Mouse (Mus musculus) embryonic facial prominence, embryonic 12.5 days (tissue): ENCODE results near the gene Fbxo10. TPM values are rescaled to one million over a fixed set of nuclear protein-coding genes. Genes with fewer than 3 reads are reported as not detected.

Source experiments
- ATAC-seq: fragments of 200-750 bp; cut with Nextera tagmentation; 2 replicates; pipeline ENCODE4 v1.8.0; 2017; ENCODE audit not compliant: insufficient number of reproducible peaks, insufficient read depth, low FRiP score, low TSS enrichment
- H3K27ac ChIP-seq: fragments of 300-500 bp; sonication (generic); 2 replicates; pipeline ENCODE4 v1.5.1; 2016; ENCODE audit warnings: mild to moderate bottlenecking
- H3K27me3 ChIP-seq: fragments of 300-500 bp; sonication (generic); 2 replicates; pipeline ENCODE4 v1.6.1; 2016; ENCODE audit warnings: mild to moderate bottlenecking, moderate library complexity
- H3K36me3 ChIP-seq: fragments of 300-500 bp; sonication (generic); 2 replicates; pipeline ENCODE4 v1.6.1; 2016; ENCODE audit warnings: mild to moderate bottlenecking
- H3K4me1 ChIP-seq: fragments of 300-500 bp; sonication (generic); 2 replicates; pipeline ENCODE4 v1.6.1; 2016
- H3K4me2 ChIP-seq: fragments of 300-500 bp; sonication (generic); replicated peaks from 2 replicates; pipeline ENCODE4 v1.6.1; 2016; ENCODE audit warnings: mild to moderate bottlenecking, moderate library complexity
- H3K4me3 ChIP-seq: fragments of 300-500 bp; sonication (generic); 2 replicates; pipeline ENCODE4 v1.5.1; 2016; ENCODE audit warnings: mild to moderate bottlenecking
- H3K9ac ChIP-seq: fragments of 300-500 bp; sonication (generic); 2 replicates; pipeline ENCODE4 v1.6.1; 2016; ENCODE audit warnings: mild to moderate bottlenecking, moderate library complexity
- H3K9me3 ChIP-seq: fragments of 300-500 bp; sonication (generic); 2 replicates; pipeline ENCODE4 v1.6.1; 2016; ENCODE audit warnings: mild to moderate bottlenecking, moderate library complexity
- WGBS: fragments of 180-500 bp; shearing (Covaris S2); methylation state at CpG from one replicate; pipeline ENCODE4 v1.1.7; 2016; 5-methylcytosine and 5-hydroxymethylcytosine counted together
- polyA plus RNA-seq: library from polyadenylated mRNA; unstranded; fragments of >200 nt; fragmentation: Nextera tagmentation; extraction: Ambion mirVana; gene quantifications from 2 replicates; pipeline ENCODE4 v1.2.1, GENCODE M21; 2016

Fbxo10 gene
- polyA plus RNA-seq: 18.5 and 20.4 TPM in 2 replicates

- Histone ChIP-seq H3K4me3 (peak within 1 kb of the TSS; percentile 87), H3K27ac (peak within 1 kb of the TSS; percentile 81), H3K4me1 (peaks cover 16% of the 10 kb centered on the region), H3K9me3 (no peaks in the 10 kb centered on the region), H3K4me2 (peak within 1 kb of the TSS; percentile 57), H3K9ac (peak within 1 kb of the TSS; percentile 91), H3K27me3 (no peaks in the 10 kb centered on the region), H3K36me3 (no peaks in the 10 kb centered on the region)
- ATAC-seq: peak; percentile 95
- WGBS: under 1% methylated on average over 77 of the region's 77 CpGs
Observed at GRCm38 (mm10) chr4:45084021-45084894, at the start of gene Fbxo10. Gene Fbxo10, minus strand, starts transcription at chr4:45084604.

- H3K4me1 ChIP-seq: 0 out of 2 replicates have a peak, but pooled peaks cover 3% of the 10 kb centered on the region
- H3K4me3 ChIP-seq: no peak overlapping the region
- ATAC-seq: no peak
- H3K27me3 ChIP-seq: no peaks in the 10 kb centered on the region
- H3K9ac ChIP-seq: no peak overlapping the region
- H3K9me3 ChIP-seq: no peaks in the 10 kb centered on the region
- no peak overlapping the region for H3K27ac ChIP-seq
- H3K4me2 ChIP-seq: no peak overlapping the region
- 71% methylated on average over 3 of the region's 4 CpGs for WGBS
- H3K36me3 ChIP-seq: no peaks in the 10 kb centered on the region
Observed at GRCm38 (mm10) chr4:45131021-45131420, 46.6 kb upstream of the Fbxo10 start.

- no peaks in the 10 kb centered on the region for H3K9me3 ChIP-seq
- 88% methylated on average over 11 of the region's 11 CpGs for WGBS
- H3K9ac ChIP-seq: no peak overlapping the region
- H3K36me3 ChIP-seq: no peaks in the 10 kb centered on the region
- no peak overlapping the region for H3K4me2 ChIP-seq
- ATAC-seq: no peak
- no peaks in the 10 kb centered on the region for H3K4me1 ChIP-seq
- no peak overlapping the region for H3K27ac ChIP-seq
- no peaks in the 10 kb centered on the region for H3K27me3 ChIP-seq
- H3K4me3 ChIP-seq: no peak overlapping the region
Observed at GRCm38 (mm10) chr4:45121311-45121710, 36.9 kb upstream of the Fbxo10 start.

- no peak for ATAC-seq
- Histone ChIP-seq H3K4me3 (no peak overlapping the region; the same call in 1 of the 2 replicates), H3K27ac (no peak overlapping the region), H3K9me3 (no peaks in the 10 kb centered on the region), H3K27me3 (no peaks in the 10 kb centered on the region), H3K9ac (no peak overlapping the region), H3K4me2 (no peak overlapping the region), H3K4me1 (peaks cover 10% of the 10 kb centered on the region), H3K36me3 (peaks cover 14% of the 10 kb centered on the region)
- 71% methylated on average over 8 of the region's 8 CpGs for WGBS
Observed at GRCm38 (mm10) chr4:45108456-45109110, 24.2 kb upstream of the Fbxo10 start.

GRCm38 (mm10) chr4:45107601-45108277 lies 23.3 kb upstream of the Fbxo10 start, which contains the start of gene Tomm5:
Gene Tomm5, minus strand, starts transcription at chr4:45108114.
- H3K4me3 ChIP-seq: peak within 1 kb of the TSS; percentile 99
- under 1% methylated on average over 39 of the region's 39 CpGs for WGBS
- H3K4me1 ChIP-seq: peaks cover 10% of the 10 kb centered on the region
- H3K9ac ChIP-seq: peak within 1 kb of the TSS; percentile 94
- peak within 1 kb of the TSS; percentile 88 for H3K4me2 ChIP-seq
- peak within 1 kb of the TSS; percentile 50; the same call in 1 of the 2 replicates for H3K27ac ChIP-seq
- peaks cover 17% of the 10 kb centered on the region for H3K36me3 ChIP-seq
- peak; percentile 86 for ATAC-seq
- H3K27me3 ChIP-seq: no peaks in the 10 kb centered on the region
- no peaks in the 10 kb centered on the region for H3K9me3 ChIP-seq

GRCm38 (mm10) chr4:45107066-45107465 lies 22.7 kb upstream of the Fbxo10 start:
- Histone ChIP-seq H3K9ac (peak overlapping the region; percentile 94), H3K9me3 (no peaks in the 10 kb centered on the region), H3K36me3 (peaks cover 21% of the 10 kb centered on the region), H3K27ac (no peak overlapping the region), H3K4me2 (peak overlapping the region; percentile 88), H3K27me3 (no peaks in the 10 kb centered on the region), H3K4me1 (peaks cover 10% of the 10 kb centered on the region), H3K4me3 (peak overlapping the region; percentile 99)
- ATAC-seq: no peak
- 4% methylated on average over 4 of the region's 4 CpGs for WGBS

GRCm38 (mm10) chr4:45106409-45106808 lies 22.0 kb upstream of the Fbxo10 start:
- Histone ChIP-seq H3K4me2 (peak overlapping the region; percentile 88), H3K9ac (no peak overlapping the region), H3K4me3 (no peak overlapping the region), H3K9me3 (no peaks in the 10 kb centered on the region), H3K27ac (no peak overlapping the region), H3K27me3 (no peaks in the 10 kb centered on the region), H3K4me1 (peaks cover 10% of the 10 kb centered on the region), H3K36me3 (peaks cover 22% of the 10 kb centered on the region)
- no peak for ATAC-seq
- WGBS: 63% methylated on average over 5 of the region's 5 CpGs

GRCm38 (mm10) chr4:45097198-45097872 lies 12.9 kb upstream of the Fbxo10 start:
- Histone ChIP-seq H3K36me3 (peaks cover 3% of the 10 kb centered on the region; the same call in 1 of the 2 replicates), H3K9me3 (no peaks in the 10 kb centered on the region), H3K9ac (no peak overlapping the region), H3K4me3 (no peak overlapping the region), H3K4me1 (no peaks in the 10 kb centered on the region), H3K27me3 (no peaks in the 10 kb centered on the region), H3K4me2 (no peak overlapping the region), H3K27ac (no peak overlapping the region)
- ATAC-seq: no peak
- WGBS: 27% methylated on average over 7 of the region's 7 CpGs

- no peak for ATAC-seq
- 45% methylated on average over 8 of the region's 8 CpGs for WGBS
- Histone ChIP-seq H3K36me3 (no peaks in the 10 kb centered on the region), H3K9me3 (no peaks in the 10 kb centered on the region), H3K27me3 (no peaks in the 10 kb centered on the region), H3K4me1 (peaks cover 16% of the 10 kb centered on the region), H3K4me2 (peak overlapping the region; percentile 57), H3K27ac (peak overlapping the region; percentile 61; the same call in 1 of the 2 replicates), H3K4me3 (peak overlapping the region; percentile 87), H3K9ac (no peak overlapping the region; the same call in 1 of the 2 replicates)
Observed at GRCm38 (mm10) chr4:45084895-45085290, 489 bp upstream of the Fbxo10 start.

GRCm38 (mm10) chr4:45083487-45083886 lies 917 bp downstream of the Fbxo10 start:
- ATAC-seq: no peak
- Histone ChIP-seq H3K27ac (no peak overlapping the region), H3K4me1 (peaks cover 16% of the 10 kb centered on the region), H3K36me3 (peaks cover 5% of the 10 kb centered on the region; the same call in 1 of the 2 replicates), H3K9me3 (no peaks in the 10 kb centered on the region), H3K4me3 (peak overlapping the region; percentile 87), H3K4me2 (peak overlapping the region; percentile 57), H3K9ac (peak overlapping the region; percentile 91; the same call in 1 of the 2 replicates), H3K27me3 (no peaks in the 10 kb centered on the region)
- WGBS: 2% methylated on average over 8 of the region's 8 CpGs

GRCm38 (mm10) chr4:45082951-45083350 lies 1.5 kb downstream of the Fbxo10 start:
- Histone ChIP-seq H3K4me1 (peaks cover 16% of the 10 kb centered on the region), H3K4me2 (peak overlapping the region; percentile 57), H3K27me3 (no peaks in the 10 kb centered on the region), H3K27ac (0 out of 2 replicates have a peak overlapping the region, but pooled peaks have one; percentile 13), H3K4me3 (peak overlapping the region; percentile 87), H3K9ac (no peak overlapping the region), H3K9me3 (no peaks in the 10 kb centered on the region), H3K36me3 (peaks cover 5% of the 10 kb centered on the region; the same call in 1 of the 2 replicates)
- 80% methylated on average over 9 of the region's 9 CpGs for WGBS
- ATAC-seq: no peak
